Mouse (Mus musculus): Measurements from ENCODE around the gene Sp6. TPM values are rescaled to one million over a fixed set of nuclear protein-coding genes. Genes with fewer than 3 reads are reported as not detected.

Gene Sp6
- 0.17 TPM in 1 of 2 replicates, not detected in the other for polyA plus RNA-seq (2014; fragmentation: Nextera tagmentation; extraction: Ambion mirVana)

DNA sequence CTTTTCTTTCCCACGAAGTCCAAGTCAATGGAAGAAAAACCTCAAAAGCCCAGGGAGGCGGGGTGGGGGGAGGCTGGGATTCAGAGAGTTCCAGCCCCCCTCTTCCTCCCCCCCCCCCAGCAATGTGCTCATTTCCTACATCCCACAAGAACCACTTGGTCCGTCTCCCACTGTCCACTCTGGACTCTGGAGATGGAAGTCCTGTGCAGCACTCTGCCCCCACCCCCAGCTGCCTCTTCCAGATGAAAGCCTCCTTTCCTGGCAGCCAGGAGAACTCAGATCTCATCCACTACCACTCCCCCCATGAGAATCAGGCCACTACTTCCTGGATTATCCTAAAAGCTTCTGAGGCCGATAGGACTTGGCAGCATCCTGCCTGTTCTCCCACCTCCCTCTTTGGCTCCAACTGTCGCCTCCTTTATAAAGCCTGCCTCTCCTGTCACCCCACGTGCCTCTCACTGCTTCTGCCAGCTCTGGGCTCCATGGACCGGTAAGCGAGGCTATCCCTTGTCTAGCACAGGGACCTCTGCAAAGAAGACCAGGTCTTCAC lies at the start of gene Sp6:
Sp6 (plus strand) TSS at position 274 of the 550 bp plus-strand sequence.
- Histone ChIP-seq H3K36me3 (ENCODE audit: control insufficient read depth, insufficient read depth, low read length) (no peaks in the 10 kb centered on the region), H3K9me3 (replicated peaks; ENCODE audit: control insufficient read depth, low read length) (no peaks in the 10 kb centered on the region), H3K4me1 (ENCODE audit: control insufficient read depth, insufficient read depth, low read length) (no peaks in the 10 kb centered on the region), H3K4me2 (ENCODE audit: low read length) (no peak within 1 kb of the TSS), H3K27ac (ENCODE audit: low read depth, low read length) (no peak within 1 kb of the TSS), H3K9ac (ENCODE audit: low read length) (no peak within 1 kb of the TSS), H3K4me3 (ENCODE audit: low read depth, low read length) (no peak within 1 kb of the TSS), H3K27me3 (replicated peaks; ENCODE audit: control insufficient read depth, insufficient read depth, low read length) (peaks cover 30% of the 10 kb centered on the region)
- DNase-seq (ENCODE audit: low spot score) (peak; percentile 35), ATAC-seq (no peak)
- 23% methylated on average over 8 of the region's 8 CpGs for WGBS

DNA sequence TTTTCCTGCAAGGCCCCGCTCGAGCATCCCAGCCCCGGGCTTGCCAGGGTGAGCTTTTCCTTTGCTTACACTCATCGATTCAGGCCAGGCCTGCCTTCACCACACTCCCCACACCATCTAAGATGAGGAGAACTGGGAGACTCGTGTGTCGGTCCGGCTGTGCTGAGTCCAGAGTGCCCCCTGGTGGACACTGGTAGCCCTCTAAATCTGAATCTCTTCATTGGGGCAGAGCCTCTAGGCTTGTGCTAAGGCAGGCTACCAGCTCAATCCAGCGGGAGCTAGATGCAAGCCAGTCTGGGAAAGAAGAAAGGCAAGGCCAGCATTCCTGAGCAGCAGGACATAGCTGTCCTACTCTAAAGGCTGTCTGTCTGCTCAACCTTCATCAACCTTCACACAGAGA lies 49.6 kb upstream of the Sp6 start:
- H3K9me3 ChIP-seq (replicated peaks; ENCODE audit: control insufficient read depth, low read length): no peaks in the 10 kb centered on the region
- peaks cover 49% of the 10 kb centered on the region for H3K36me3 ChIP-seq (ENCODE audit: control insufficient read depth, insufficient read depth, low read length)
- ATAC-seq: peak; percentile 55; the same call in 1 of the 2 replicates

DNA sequence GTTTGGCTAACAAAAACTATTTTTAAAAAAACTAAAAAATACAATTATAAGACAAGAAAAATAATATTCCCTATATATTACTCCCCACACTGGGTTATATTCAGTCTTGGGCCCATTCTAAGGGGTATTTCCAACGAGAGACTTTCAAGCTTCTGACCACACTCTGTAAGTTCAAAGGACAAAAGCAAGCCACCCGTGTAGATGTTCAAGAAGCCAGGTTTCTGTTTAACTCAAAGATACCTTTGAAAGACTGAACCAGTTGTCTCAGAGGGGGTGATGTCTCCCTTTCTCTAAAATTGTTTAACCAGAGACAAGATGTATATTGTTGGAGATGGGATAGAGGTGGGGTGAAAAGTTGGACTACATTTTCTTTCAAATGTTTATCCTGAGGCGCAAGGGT lies 47.0 kb upstream of the Sp6 start:
- Histone ChIP-seq H3K27me3 (replicated peaks; ENCODE audit: control insufficient read depth, insufficient read depth, low read length) (no peaks in the 10 kb centered on the region), H3K4me3 (ENCODE audit: low read depth, low read length) (no peak overlapping the region), H3K36me3 (ENCODE audit: control insufficient read depth, insufficient read depth, low read length) (peaks cover 23% of the 10 kb centered on the region), H3K4me1 (ENCODE audit: control insufficient read depth, insufficient read depth, low read length) (no peaks in the 10 kb centered on the region), H3K27ac (ENCODE audit: low read depth, low read length) (no peak overlapping the region), H3K4me2 (ENCODE audit: low read length) (no peak overlapping the region), H3K9me3 (replicated peaks; ENCODE audit: control insufficient read depth, low read length) (no peaks in the 10 kb centered on the region), H3K9ac (ENCODE audit: low read length) (no peak overlapping the region)
- DNase-seq (ENCODE audit: low spot score): no peak
- 91% methylated on average over 3 of the region's 3 CpGs for WGBS
- no peak for ATAC-seq

More for the DNA sequence above, 49.6 kb upstream of the Sp6 start:
- Histone ChIP-seq H3K4me3 (ENCODE audit: low read depth, low read length) (no peak overlapping the region), H3K4me1 (ENCODE audit: control insufficient read depth, insufficient read depth, low read length) (no peaks in the 10 kb centered on the region), H3K27me3 (replicated peaks; ENCODE audit: control insufficient read depth, insufficient read depth, low read length) (no peaks in the 10 kb centered on the region), H3K27ac (ENCODE audit: low read depth, low read length) (no peak overlapping the region), H3K4me2 (ENCODE audit: low read length) (no peak overlapping the region), H3K9ac (ENCODE audit: low read length) (no peak overlapping the region)
- peak; percentile 86 for DNase-seq (ENCODE audit: low spot score)
- WGBS: 13% methylated on average over 8 of the region's 8 CpGs

DNA sequence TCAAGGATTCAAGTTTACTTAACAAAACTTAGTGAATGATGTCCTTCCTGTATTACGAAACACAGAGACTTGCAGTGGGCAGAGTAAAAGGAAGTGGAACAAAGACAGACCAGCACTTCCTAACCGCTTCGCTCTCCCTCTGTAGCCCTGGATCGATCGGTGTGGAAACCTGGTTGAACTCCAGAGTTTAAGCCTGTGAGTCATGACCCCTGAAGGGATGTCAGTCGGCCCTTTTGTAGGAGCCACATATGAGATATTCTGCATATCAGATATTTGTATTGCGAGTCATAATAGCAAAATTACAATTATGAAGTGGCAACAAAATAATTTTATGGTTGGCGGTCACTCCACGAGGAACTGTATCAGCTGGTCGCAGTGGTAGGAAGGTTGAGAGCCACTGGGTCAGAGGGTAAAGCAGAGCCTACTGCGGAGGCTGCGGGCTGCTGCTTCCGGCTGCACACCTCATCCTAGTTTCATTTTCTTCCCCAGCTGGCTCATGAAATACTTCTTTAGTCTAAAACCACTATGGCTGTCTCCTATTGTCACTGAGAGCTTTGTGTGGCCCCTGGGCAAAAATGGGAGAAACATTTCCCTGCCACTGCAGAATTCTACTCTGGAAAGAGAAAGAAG lies 46.2 kb upstream of the Sp6 start:
- Histone ChIP-seq H3K9ac (ENCODE audit: low read length) (no peak overlapping the region; the same call in 1 of the 2 replicates), H3K4me3 (ENCODE audit: low read depth, low read length) (no peak overlapping the region), H3K36me3 (ENCODE audit: control insufficient read depth, insufficient read depth, low read length) (peaks cover 15% of the 10 kb centered on the region), H3K9me3 (replicated peaks; ENCODE audit: control insufficient read depth, low read length) (no peaks in the 10 kb centered on the region), H3K27ac (ENCODE audit: low read depth, low read length) (no peak overlapping the region), H3K4me1 (ENCODE audit: control insufficient read depth, insufficient read depth, low read length) (no peaks in the 10 kb centered on the region), H3K4me2 (ENCODE audit: low read length) (no peak overlapping the region), H3K27me3 (replicated peaks; ENCODE audit: control insufficient read depth, insufficient read depth, low read length) (no peaks in the 10 kb centered on the region)
- ATAC-seq (no peak), DNase-seq (ENCODE audit: low spot score) (no peak)
- 95% methylated on average over 13 of the region's 13 CpGs for WGBS

DNA sequence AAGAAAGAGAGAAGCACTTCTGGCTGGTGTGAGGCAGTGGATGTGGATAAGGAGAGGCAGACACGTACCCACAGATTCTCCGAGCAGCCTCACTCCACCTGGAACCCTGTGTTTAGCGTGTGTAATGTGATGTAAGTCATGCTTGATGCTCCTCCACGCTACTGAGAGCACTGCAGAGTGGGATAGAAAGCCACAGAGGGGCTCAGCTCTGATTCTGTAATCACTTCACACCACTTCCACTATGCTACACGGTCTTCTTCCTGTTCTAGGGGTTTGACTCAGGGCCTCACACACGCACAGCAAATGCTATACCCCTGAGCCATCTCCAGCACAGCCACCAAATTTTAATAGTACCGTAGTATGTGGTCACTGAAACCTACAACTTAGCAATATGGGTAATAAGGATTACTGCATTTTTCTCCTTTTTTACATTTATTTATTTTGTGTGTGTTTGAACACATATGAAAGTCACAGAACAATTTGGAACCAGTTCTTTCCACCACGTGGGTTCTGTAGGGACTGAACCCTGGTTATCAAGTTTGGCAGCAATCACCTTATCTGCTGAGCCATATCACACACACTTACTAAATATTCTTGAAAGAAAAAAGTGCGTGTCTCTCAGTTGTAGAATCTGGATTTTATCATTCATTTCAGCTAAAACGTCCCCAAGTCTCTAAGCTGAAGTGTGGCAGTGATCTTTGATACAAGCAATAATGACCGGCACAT lies 45.5 kb upstream of the Sp6 start:
- no peak overlapping the region for H3K4me3 ChIP-seq (ENCODE audit: low read depth, low read length)
- WGBS: 92% methylated on average over 11 of the region's 11 CpGs
- no peak overlapping the region for H3K4me2 ChIP-seq (ENCODE audit: low read length)
- DNase-seq (ENCODE audit: low spot score): no peak
- no peak overlapping the region; the same call in 1 of the 2 replicates for H3K9ac ChIP-seq (ENCODE audit: low read length)
- no peak overlapping the region for H3K27ac ChIP-seq (ENCODE audit: low read depth, low read length)
- H3K4me1 ChIP-seq (ENCODE audit: control insufficient read depth, insufficient read depth, low read length): no peaks in the 10 kb centered on the region
- no peaks in the 10 kb centered on the region for H3K27me3 ChIP-seq (replicated peaks; ENCODE audit: control insufficient read depth, insufficient read depth, low read length)
- no peak for ATAC-seq
- H3K36me3 ChIP-seq (ENCODE audit: control insufficient read depth, insufficient read depth, low read length): peaks cover 8% of the 10 kb centered on the region
- no peaks in the 10 kb centered on the region for H3K9me3 ChIP-seq (replicated peaks; ENCODE audit: control insufficient read depth, low read length)

DNA sequence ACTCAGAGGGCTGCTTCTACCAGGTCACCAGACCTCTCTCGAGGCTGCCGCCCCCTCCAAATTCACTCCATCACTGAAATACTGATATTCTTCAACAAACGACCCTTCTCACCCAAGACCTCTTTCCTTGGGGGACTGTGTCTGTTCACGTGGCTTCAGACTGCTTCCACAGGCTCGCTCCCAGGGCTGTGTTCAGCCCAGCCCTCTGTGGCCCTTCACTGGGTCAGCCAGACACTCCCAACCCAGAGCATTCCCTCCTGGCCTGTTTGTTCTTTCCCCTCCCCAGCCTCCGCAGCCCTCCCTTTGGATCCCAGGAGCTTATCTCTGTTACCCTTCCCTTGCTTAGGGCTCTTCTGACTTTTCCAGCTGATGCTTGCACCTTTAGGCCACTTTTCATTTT lies 44.7 kb upstream of the Sp6 start:
- DNase-seq (ENCODE audit: low spot score) (no peak), ATAC-seq (no peak)
- WGBS: 73% methylated on average over 6 of the region's 6 CpGs
- no peak overlapping the region for H3K4me2 ChIP-seq (ENCODE audit: low read length)
- H3K27me3 ChIP-seq (replicated peaks; ENCODE audit: control insufficient read depth, insufficient read depth, low read length): no peaks in the 10 kb centered on the region
- H3K4me1 ChIP-seq (ENCODE audit: control insufficient read depth, insufficient read depth, low read length): 0 out of 2 replicates have a peak, but pooled peaks cover 2% of the 10 kb centered on the region
- no peak overlapping the region for H3K4me3 ChIP-seq (ENCODE audit: low read depth, low read length)
- 0 out of 2 replicates have a peak, but pooled peaks cover 3% of the 10 kb centered on the region for H3K36me3 ChIP-seq (ENCODE audit: control insufficient read depth, insufficient read depth, low read length)
- no peak overlapping the region for H3K27ac ChIP-seq (ENCODE audit: low read depth, low read length)
- no peak overlapping the region for H3K9ac ChIP-seq (ENCODE audit: low read length)
- H3K9me3 ChIP-seq (replicated peaks; ENCODE audit: control insufficient read depth, low read length): no peaks in the 10 kb centered on the region

DNA sequence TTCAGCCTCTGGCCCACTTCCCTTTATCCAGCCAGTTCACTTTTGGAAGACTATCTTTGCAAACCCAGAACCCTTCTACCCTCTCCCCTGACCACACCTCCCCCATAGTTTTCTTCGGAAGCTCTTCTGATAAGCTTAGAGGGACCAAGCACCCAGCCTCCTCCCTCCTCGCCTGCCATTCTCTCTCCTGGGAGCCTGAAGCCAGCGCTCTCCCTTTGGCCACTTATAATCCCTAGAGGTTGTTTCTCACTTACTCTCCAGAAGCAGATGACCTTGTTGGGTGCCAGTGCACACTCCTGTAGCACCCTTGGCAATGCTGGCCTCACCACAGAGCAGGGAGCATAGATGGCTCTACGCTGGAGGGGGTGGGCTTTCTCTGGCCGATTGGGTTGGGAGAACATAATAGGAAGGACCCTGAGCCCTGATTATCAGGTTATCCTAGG lies 43.9 kb upstream of the Sp6 start:
- DNase-seq (ENCODE audit: low spot score): no peak
- ATAC-seq: no peak
- WGBS: 74% methylated on average over 5 of the region's 5 CpGs

DNA sequence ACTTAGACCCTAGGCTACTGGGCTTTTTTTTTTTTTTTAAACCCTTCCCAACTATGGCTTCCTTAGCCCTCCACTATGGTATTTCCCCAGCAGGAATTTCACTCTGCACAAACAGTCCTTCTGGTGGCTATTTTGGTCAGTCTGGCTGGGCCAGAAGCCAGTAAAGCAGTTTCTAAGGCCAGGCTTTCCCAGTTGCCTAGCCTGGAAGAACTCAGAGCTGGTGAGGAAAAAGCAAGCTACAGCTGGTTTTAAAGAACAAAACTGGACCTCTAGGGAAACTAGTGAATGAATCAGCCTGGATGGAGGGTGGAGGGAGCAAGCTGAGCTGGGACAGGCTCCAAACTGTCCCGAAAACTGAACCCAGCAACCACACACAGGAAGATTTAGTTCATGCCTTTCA lies 43.4 kb upstream of the Sp6 start:
- WGBS: 84% methylated on average over 1 of the region's 1 CpGs

More for the DNA sequence above, 43.9 kb upstream of the Sp6 start:
- 0 out of 2 replicates have a peak, but pooled peaks cover 2% of the 10 kb centered on the region for H3K4me1 ChIP-seq (ENCODE audit: control insufficient read depth, insufficient read depth, low read length)
- no peak overlapping the region for H3K4me2 ChIP-seq (ENCODE audit: low read length)
- 0 out of 2 replicates have a peak, but pooled peaks cover 3% of the 10 kb centered on the region for H3K36me3 ChIP-seq (ENCODE audit: control insufficient read depth, insufficient read depth, low read length)
- no peaks in the 10 kb centered on the region for H3K9me3 ChIP-seq (replicated peaks; ENCODE audit: control insufficient read depth, low read length)
- no peak overlapping the region for H3K4me3 ChIP-seq (ENCODE audit: low read depth, low read length)
- no peak overlapping the region for H3K27ac ChIP-seq (ENCODE audit: low read depth, low read length)
- H3K27me3 ChIP-seq (replicated peaks; ENCODE audit: control insufficient read depth, insufficient read depth, low read length): no peaks in the 10 kb centered on the region
- H3K9ac ChIP-seq (ENCODE audit: low read length): no peak overlapping the region

More for the DNA sequence above, 43.4 kb upstream of the Sp6 start:
- no peaks in the 10 kb centered on the region for H3K27me3 ChIP-seq (replicated peaks; ENCODE audit: control insufficient read depth, insufficient read depth, low read length)
- H3K4me2 ChIP-seq (ENCODE audit: low read length): no peak overlapping the region
- no peak for ATAC-seq
- H3K36me3 ChIP-seq (ENCODE audit: control insufficient read depth, insufficient read depth, low read length): 0 out of 2 replicates have a peak, but pooled peaks cover under 1% of the 10 kb centered on the region
- no peak overlapping the region for H3K9ac ChIP-seq (ENCODE audit: low read length)
- H3K9me3 ChIP-seq (replicated peaks; ENCODE audit: control insufficient read depth, low read length): no peaks in the 10 kb centered on the region
- 0 out of 2 replicates have a peak, but pooled peaks cover 2% of the 10 kb centered on the region for H3K4me1 ChIP-seq (ENCODE audit: control insufficient read depth, insufficient read depth, low read length)
- no peak overlapping the region for H3K27ac ChIP-seq (ENCODE audit: low read depth, low read length)
- no peak overlapping the region for H3K4me3 ChIP-seq (ENCODE audit: low read depth, low read length)
- DNase-seq (ENCODE audit: low spot score): no peak
